Mouse (Mus musculus) lung, adult 2 months (tissue): ENCODE data around the gene Gm17359. TPM values are rescaled to one million over a fixed set of nuclear protein-coding genes. Genes with fewer than 3 reads are reported as not detected.
A peak's percentile ranks its signal among the peaks of the same experiment; 100 is the strongest.
"Not testable (repeated sequence)": the region's sequence is repeated elsewhere in the genome, so short reads cannot be mapped to it uniquely, and the experiment has no call there.

Source experiments
- DNase-seq: peaks from one replicate; pipeline ENCODE4 v3.0.0; 2022
- H3K4me1 ChIP-seq: fragments of 200-500 bp; 2 replicates; pipeline ENCODE4 v1.6.1; 2011; ENCODE audit warnings: low read length; ENCODE audit not compliant: control insufficient read depth, insufficient read depth
- H3K4me3 ChIP-seq: fragments of 200-500 bp; replicated peaks from 2 replicates; pipeline ENCODE3; 2011; ENCODE audit warnings: low read depth, mild to moderate bottlenecking, control low read depth, low read length; ENCODE audit errors: extremely low read depth
- CTCF ChIP-seq: fragments of 200-500 bp; IDR thresholded peaks from 2 replicates; pipeline ENCODE4 v1.5.1; 2011; ENCODE audit warnings: mild to moderate bottlenecking, low read length, control low read depth; ENCODE audit not compliant: insufficient read depth
- POLR2A ChIP-seq: fragments of 200-500 bp; IDR thresholded peaks from 2 replicates; pipeline ENCODE4 v1.6.1; 2011; ENCODE audit warnings: low read depth, mild to moderate bottlenecking, control low read depth, low read length, borderline replicate concordance; ENCODE audit errors: extremely low read depth
- WGBS: fragments of 180-500 bp; shearing (Covaris S2); methylation state at CpG from one replicate; pipeline ENCODE4 v1.1.7; 2018; 5-methylcytosine and 5-hydroxymethylcytosine counted together
- polyA plus RNA-seq: library from polyadenylated mRNA; depleted of rRNA; stranded (reverse); fragments of >200 nt; gene quantifications from 2 replicates; pipeline ENCODE4 v1.2.3, GENCODE M21; 2012

The Gm17359 gene
- polyA plus RNA-seq, 1 experiment = not detected

GRCm38 (mm10) chr3:79434985-79435384 lies 98.5 kb downstream of the Gm17359 start:
- no peak for DNase-seq
- TF ChIP-seq POLR2A (no peak), CTCF (no peak)
- no peak overlapping the region for H3K4me3 ChIP-seq
- no peaks in the 10 kb centered on the region for H3K4me1 ChIP-seq
- 63% methylated on average over 5 of the region's 5 CpGs for WGBS

- no peak for DNase-seq
- Histone ChIP-seq H3K4me1 (no peaks in the 10 kb centered on the region), H3K4me3 (no peak overlapping the region)
- WGBS = 74% methylated on average over 7 of the region's 7 CpGs
- TF ChIP-seq CTCF (no peak), POLR2A (no peak)
These were observed 99.7 kb downstream of the Gm17359 start for GRCm38 (mm10) chr3:79436186-79436585.

DNA sequence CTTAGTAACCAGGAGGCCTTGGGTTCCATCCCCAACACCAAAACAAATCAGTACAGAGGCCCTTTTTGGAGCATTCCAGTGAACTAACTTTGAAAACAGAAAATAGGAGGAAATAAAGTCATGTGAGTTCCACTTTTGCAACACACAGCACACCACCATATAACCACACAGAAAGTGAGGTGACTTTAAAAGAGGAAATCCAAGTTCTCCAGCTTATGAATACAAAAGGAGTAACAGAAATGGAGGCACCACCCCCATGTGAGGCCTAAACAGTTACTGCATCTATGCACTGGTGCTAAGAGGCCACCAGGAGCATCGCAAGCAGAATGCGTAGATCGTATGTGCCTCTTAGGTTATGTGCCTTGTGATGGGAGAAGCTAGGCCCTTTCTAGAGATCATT lies 101.8 kb downstream of the Gm17359 start:
- no peak for DNase-seq
- Histone ChIP-seq H3K4me3 (no peak overlapping the region), H3K4me1 (no peaks in the 10 kb centered on the region)
- 93% methylated on average over 3 of the region's 3 CpGs for WGBS
- TF ChIP-seq CTCF (no peak), POLR2A (no peak)

DNA sequence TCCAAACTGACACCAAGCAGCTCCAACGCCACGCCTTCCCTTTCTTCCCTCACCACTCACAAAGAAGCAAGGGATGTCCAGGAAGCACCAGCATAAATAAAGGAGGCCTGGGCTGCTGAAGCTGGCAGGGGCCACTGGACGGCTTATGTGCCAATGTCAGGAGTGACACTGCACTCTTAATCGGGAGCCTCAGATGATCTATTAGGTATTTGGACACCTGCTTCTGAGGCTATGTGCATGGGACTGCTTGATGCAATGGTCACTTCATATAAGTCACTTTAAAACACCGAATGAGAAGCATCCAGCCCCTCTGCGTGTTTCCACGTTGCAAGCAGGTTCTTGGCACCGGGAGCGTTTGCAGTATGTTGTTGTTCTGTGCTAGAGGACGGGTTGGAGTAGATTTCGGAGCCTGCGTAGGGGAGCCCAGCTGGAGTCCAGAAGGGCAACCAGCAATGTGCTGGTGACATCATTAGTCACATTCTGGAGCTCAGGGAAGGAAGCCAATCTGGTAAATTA lies 104.6 kb downstream of the Gm17359 start:
- WGBS = 31% methylated on average over 12 of the region's 12 CpGs
- peak; percentile 5 for DNase-seq

GRCm38 (mm10) chr3:79443850-79444249 lies 107.4 kb downstream of the Gm17359 start:
- TF ChIP-seq CTCF = no peak
- TF ChIP-seq POLR2A = no peak
- Histone ChIP-seq H3K4me1 (no peaks in the 10 kb centered on the region), H3K4me3 (no peak overlapping the region)
- WGBS = 66% methylated on average over 4 of the region's 4 CpGs
- DNase-seq = no peak

More for the DNA sequence above, 104.6 kb downstream of the Gm17359 start:
- TF ChIP-seq POLR2A (no peak), CTCF (no peak)
- Histone ChIP-seq H3K4me1 (no peaks in the 10 kb centered on the region), H3K4me3 (no peak overlapping the region)

DNA sequence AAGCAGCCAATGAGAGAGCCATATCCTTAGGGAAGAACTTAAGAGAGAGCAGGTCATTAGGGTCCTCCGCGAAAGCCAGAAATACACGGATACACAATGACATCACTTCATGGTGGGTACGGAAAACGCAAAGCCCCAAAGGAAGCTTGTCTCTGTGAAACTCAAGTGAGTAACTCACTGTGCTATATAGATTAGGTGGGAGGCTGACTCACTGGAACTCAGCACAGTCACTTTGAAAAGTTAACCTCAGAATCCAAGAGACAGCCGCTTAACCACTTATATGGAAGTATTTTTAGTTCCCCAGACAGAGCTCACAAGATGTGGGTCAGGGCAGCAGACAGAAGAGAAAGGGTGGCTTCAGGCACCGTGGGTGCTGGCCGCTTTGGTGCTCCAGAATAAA lies 108.6 kb downstream of the Gm17359 start:
- TF ChIP-seq CTCF (no peak), POLR2A (no peak)

DNA sequence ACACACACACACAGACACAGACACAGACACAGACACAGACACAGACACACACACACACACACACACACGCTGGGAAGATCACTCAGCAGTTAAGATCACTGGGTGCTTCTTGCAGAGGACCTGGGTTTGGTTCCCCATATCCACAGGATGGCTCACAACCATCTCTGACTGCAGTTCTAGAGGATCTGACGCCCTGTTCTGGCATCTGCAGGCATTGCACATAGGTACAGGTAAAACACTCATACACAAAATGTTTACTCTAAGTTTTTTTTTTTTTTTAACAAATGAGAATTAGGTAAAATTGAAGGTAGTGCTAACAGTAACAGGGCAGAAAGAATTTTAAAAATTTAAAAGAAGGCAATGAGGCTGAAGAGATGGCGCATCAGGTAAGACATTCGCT lies 109.7 kb downstream of the Gm17359 start:
- TF ChIP-seq POLR2A = no peak
- no peak for TF ChIP-seq CTCF
- no peak for DNase-seq
- no peak overlapping the region for H3K4me3 ChIP-seq
- WGBS = 91% methylated on average over 4 of the region's 4 CpGs
- no peaks in the 10 kb centered on the region for H3K4me1 ChIP-seq

More for the DNA sequence above, 108.6 kb downstream of the Gm17359 start:
- no peak for DNase-seq
- Histone ChIP-seq H3K4me3 (no peak overlapping the region), H3K4me1 (no peaks in the 10 kb centered on the region)
- WGBS = 52% methylated on average over 8 of the region's 8 CpGs

- not testable (repeated sequence) for H3K4me1 ChIP-seq, DNase-seq, H3K4me3 ChIP-seq
- 86% methylated on average over 3 of the region's 3 CpGs for WGBS
These were observed 110.2 kb downstream of the Gm17359 start for GRCm38 (mm10) chr3:79446648-79447047.

DNA sequence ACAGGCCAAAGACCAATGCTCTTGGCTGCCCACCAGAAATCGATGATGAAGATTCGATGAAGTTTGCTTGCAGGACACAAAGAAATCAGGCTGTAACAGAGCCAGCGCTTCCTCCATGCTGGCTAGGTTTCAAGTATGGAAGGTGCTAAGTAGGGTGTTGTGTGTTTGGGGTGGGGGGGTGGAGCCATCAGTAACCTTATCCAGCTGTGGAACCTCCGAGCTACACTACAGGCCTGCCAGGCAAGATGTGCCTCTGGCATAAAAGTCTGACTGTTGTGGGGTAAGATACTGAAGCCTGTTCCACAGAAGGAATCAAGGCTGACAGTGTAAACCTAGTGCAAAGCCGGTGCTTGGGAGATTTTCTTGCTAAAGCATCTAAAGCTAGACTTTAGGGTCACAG lies 112.0 kb downstream of the Gm17359 start:
- no peak for DNase-seq
- Histone ChIP-seq H3K4me3 (no peak overlapping the region), H3K4me1 (no peaks in the 10 kb centered on the region)
- 70% methylated on average over 5 of the region's 5 CpGs for WGBS
- no peak for TF ChIP-seq CTCF
- no peak for TF ChIP-seq POLR2A

GRCm38 (mm10) chr3:79449361-79449760 lies 112.9 kb downstream of the Gm17359 start:
- TF ChIP-seq CTCF (no peak), POLR2A (no peak)
- WGBS = 92% methylated on average over 7 of the region's 7 CpGs
- H3K4me3 ChIP-seq = no peak overlapping the region
- DNase-seq = no peak
- H3K4me1 ChIP-seq = no peaks in the 10 kb centered on the region

DNA sequence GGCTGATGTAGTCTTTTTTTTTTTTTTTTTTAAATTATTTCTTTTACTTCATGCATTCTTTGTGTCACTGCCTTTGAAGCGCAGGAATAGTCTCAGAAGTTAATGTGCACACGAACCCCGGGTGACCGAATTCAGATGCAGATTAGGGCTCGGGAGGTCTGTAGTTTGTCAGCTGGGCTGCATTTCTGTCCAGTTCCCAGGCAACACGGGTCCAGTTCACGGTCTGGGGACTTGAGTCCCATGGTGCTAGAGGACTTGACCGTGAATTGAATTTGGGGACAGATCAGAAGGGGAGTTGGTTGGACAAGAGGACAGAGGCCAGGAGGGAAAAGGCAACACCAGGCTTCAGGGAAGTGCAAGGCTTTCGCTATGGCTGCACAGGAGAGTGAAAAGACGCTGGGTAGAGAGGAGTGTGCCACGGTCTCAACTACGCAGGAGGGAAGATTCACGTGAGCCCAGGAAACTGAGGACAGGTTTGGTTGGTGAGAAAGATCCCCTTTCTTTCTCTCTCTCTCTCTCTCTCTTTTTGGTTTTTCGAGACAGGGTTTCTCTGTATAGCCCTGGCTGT lies 116.3 kb downstream of the Gm17359 start:
- TF ChIP-seq POLR2A (no peak), CTCF (no peak)
- 86% methylated on average over 14 of the region's 14 CpGs for WGBS
- Histone ChIP-seq H3K4me1 (no peaks in the 10 kb centered on the region), H3K4me3 (no peak overlapping the region)
- DNase-seq = no peak
